Mouse (Mus musculus) limb, embryonic 10.5 days (tissue): ENCODE measurements around the gene Atp6v1e2. TPM values are rescaled to one million over a fixed set of nuclear protein-coding genes. Genes with fewer than 3 reads are reported as not detected.

ENCODE experiments used
- DNase-seq: peaks from one replicate; pipeline ENCODE4 v3.0.0-alpha.2; 2017; ENCODE audit warnings: low spot score
- H3K27ac ChIP-seq: fragments of 300-500 bp; sonication (generic); 2 replicates; pipeline ENCODE4 v1.5.1; 2016; ENCODE audit warnings: mild to moderate bottlenecking
- H3K27me3 ChIP-seq: fragments of 300-500 bp; sonication (generic); 2 replicates; pipeline ENCODE4 v1.6.1; 2016; ENCODE audit warnings: low read depth, mild to moderate bottlenecking; ENCODE audit not compliant: poor library complexity, severe bottlenecking
- H3K36me3 ChIP-seq: fragments of 300-500 bp; sonication (generic); 2 replicates; pipeline ENCODE4 v1.6.1; 2016; ENCODE audit warnings: mild to moderate bottlenecking, moderate library complexity
- H3K4me1 ChIP-seq: fragments of 300-500 bp; sonication (generic); 2 replicates; pipeline ENCODE4 v1.6.1; 2016
- H3K4me3 ChIP-seq: fragments of 300-500 bp; sonication (generic); 2 replicates; pipeline ENCODE4 v1.5.1; 2016; ENCODE audit warnings: mild to moderate bottlenecking, moderate library complexity
- H3K9me3 ChIP-seq: fragments of 300-500 bp; sonication (generic); replicated peaks from 2 replicates; pipeline ENCODE4 v1.6.1; 2016; ENCODE audit warnings: mild to moderate bottlenecking
- WGBS: fragments of 180-500 bp; shearing (Covaris S2); methylation state at CpG from one replicate; pipeline ENCODE4 v1.1.7; 2016; 5-methylcytosine and 5-hydroxymethylcytosine counted together
- polyA plus RNA-seq: library from polyadenylated mRNA; unstranded; fragments of >200 nt; fragmentation: Nextera tagmentation; extraction: Ambion mirVana; gene quantifications from 2 replicates; pipeline ENCODE4 v1.2.1, GENCODE M21; 2016

Atp6v1e2 gene
- polyA plus RNA-seq, 1 experiment from 2014 or later: not detected

- H3K4me1 ChIP-seq: peaks cover 8% of the 10 kb centered on the region; the same call in 1 of the 2 replicates
- peaks cover 77% of the 10 kb centered on the region for H3K36me3 ChIP-seq
- no peaks in the 10 kb centered on the region for H3K27me3 ChIP-seq
- WGBS: 93% methylated on average over 7 of the region's 7 CpGs
- no peak overlapping the region for H3K4me3 ChIP-seq
- no peak for DNase-seq
- no peaks in the 10 kb centered on the region for H3K9me3 ChIP-seq
- H3K27ac ChIP-seq: no peak overlapping the region
These were observed 24.2 kb upstream of the Atp6v1e2 start for GRCm38 (mm10) chr17:86971860-86972259.

- 81% methylated on average over 5 of the region's 5 CpGs for WGBS
- H3K27ac ChIP-seq: no peak overlapping the region
- H3K4me1 ChIP-seq: peaks cover 8% of the 10 kb centered on the region; the same call in 1 of the 2 replicates
- H3K36me3 ChIP-seq: peaks cover 77% of the 10 kb centered on the region
- H3K4me3 ChIP-seq: no peak overlapping the region
- no peaks in the 10 kb centered on the region for H3K27me3 ChIP-seq
- no peaks in the 10 kb centered on the region for H3K9me3 ChIP-seq
- DNase-seq: no peak
These were observed 23.3 kb upstream of the Atp6v1e2 start for GRCm38 (mm10) chr17:86971036-86971435.

GRCm38 (mm10) chr17:86970026-86970750 lies 22.5 kb upstream of the Atp6v1e2 start:
- no peak overlapping the region for H3K27ac ChIP-seq
- no peaks in the 10 kb centered on the region for H3K27me3 ChIP-seq
- H3K4me3 ChIP-seq: no peak overlapping the region
- H3K36me3 ChIP-seq: peaks cover 76% of the 10 kb centered on the region
- no peaks in the 10 kb centered on the region for H3K9me3 ChIP-seq
- no peak for DNase-seq
- 94% methylated on average over 15 of the region's 15 CpGs for WGBS
- H3K4me1 ChIP-seq: peaks cover 12% of the 10 kb centered on the region

GRCm38 (mm10) chr17:86969582-86969981 lies 21.9 kb upstream of the Atp6v1e2 start:
- no peak overlapping the region for H3K4me3 ChIP-seq
- no peak overlapping the region for H3K27ac ChIP-seq
- peaks cover 69% of the 10 kb centered on the region for H3K36me3 ChIP-seq
- H3K27me3 ChIP-seq: no peaks in the 10 kb centered on the region
- H3K4me1 ChIP-seq: peaks cover 18% of the 10 kb centered on the region
- H3K9me3 ChIP-seq: no peaks in the 10 kb centered on the region
- WGBS: 69% methylated on average over 5 of the region's 5 CpGs
- no peak for DNase-seq

GRCm38 (mm10) chr17:86968581-86968980 lies 20.9 kb upstream of the Atp6v1e2 start:
- 95% methylated on average over 5 of the region's 5 CpGs for WGBS
- no peak overlapping the region for H3K27ac ChIP-seq
- H3K36me3 ChIP-seq: peaks cover 59% of the 10 kb centered on the region
- no peak for DNase-seq
- no peaks in the 10 kb centered on the region for H3K27me3 ChIP-seq
- no peak overlapping the region for H3K4me3 ChIP-seq
- no peaks in the 10 kb centered on the region for H3K9me3 ChIP-seq
- H3K4me1 ChIP-seq: peaks cover 27% of the 10 kb centered on the region

- no peaks in the 10 kb centered on the region for H3K9me3 ChIP-seq
- WGBS: 85% methylated on average over 10 of the region's 10 CpGs
- DNase-seq: no peak
- peaks cover 31% of the 10 kb centered on the region for H3K4me1 ChIP-seq
- H3K27ac ChIP-seq: no peak overlapping the region
- H3K4me3 ChIP-seq: no peak overlapping the region
- H3K36me3 ChIP-seq: peaks cover 56% of the 10 kb centered on the region
- H3K27me3 ChIP-seq: no peaks in the 10 kb centered on the region
These were observed 20.1 kb upstream of the Atp6v1e2 start for GRCm38 (mm10) chr17:86967536-86968525.

DNA sequence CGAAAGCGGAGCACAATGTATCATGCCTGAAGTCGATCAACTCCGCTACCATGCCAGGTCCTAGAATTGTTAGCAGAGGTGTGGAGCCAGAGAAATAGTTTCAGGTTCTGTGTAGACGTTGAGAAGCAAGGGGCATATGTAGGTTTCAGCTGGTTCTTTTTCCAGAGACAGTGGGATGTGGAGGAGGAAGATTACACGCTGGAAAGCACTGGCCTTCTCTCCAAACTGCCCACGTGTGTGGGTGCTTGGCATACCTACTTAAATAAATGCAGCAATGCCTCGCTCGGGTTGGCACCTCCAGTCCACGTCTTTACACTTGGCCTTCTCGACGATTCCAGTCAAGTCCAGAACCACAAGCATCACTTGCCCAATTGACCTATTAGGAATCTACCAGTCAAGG lies 19.4 kb upstream of the Atp6v1e2 start:
- WGBS: 92% methylated on average over 12 of the region's 12 CpGs
- no peak overlapping the region for H3K4me3 ChIP-seq
- peaks cover 49% of the 10 kb centered on the region for H3K36me3 ChIP-seq
- no peaks in the 10 kb centered on the region for H3K27me3 ChIP-seq
- no peak overlapping the region for H3K27ac ChIP-seq
- no peak for DNase-seq
- H3K4me1 ChIP-seq: peaks cover 34% of the 10 kb centered on the region
- no peaks in the 10 kb centered on the region for H3K9me3 ChIP-seq

DNA sequence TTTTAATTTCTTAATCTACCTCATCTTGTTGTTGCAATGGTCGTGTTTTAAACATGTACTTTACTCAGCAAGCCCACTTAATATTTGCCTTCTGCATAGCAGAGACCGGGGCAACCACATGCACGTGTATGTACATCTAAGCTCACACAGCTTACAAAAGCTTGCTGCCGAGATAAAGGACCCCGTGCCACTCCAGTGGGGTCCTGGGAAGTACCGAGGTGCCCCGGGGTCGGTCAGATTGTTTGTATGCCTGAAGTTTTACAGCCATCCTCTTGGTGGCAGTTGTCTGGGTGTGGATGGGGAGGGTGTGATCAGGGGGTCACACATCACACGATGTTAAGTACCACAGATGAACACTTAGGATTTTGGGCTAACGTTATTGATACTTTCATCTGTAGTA lies 18.3 kb upstream of the Atp6v1e2 start:
- Histone ChIP-seq H3K36me3 (peaks cover 44% of the 10 kb centered on the region), H3K27me3 (no peaks in the 10 kb centered on the region), H3K27ac (no peak overlapping the region), H3K4me3 (no peak overlapping the region), H3K4me1 (peaks cover 44% of the 10 kb centered on the region), H3K9me3 (no peaks in the 10 kb centered on the region)
- no peak for DNase-seq
- WGBS: 86% methylated on average over 10 of the region's 10 CpGs

- H3K36me3 ChIP-seq: peaks cover 35% of the 10 kb centered on the region
- H3K4me3 ChIP-seq: peak overlapping the region; percentile 93
- WGBS: 89% methylated on average over 8 of the region's 8 CpGs
- H3K9me3 ChIP-seq: no peaks in the 10 kb centered on the region
- H3K27me3 ChIP-seq: no peaks in the 10 kb centered on the region
- H3K27ac ChIP-seq: peak overlapping the region; percentile 95; the same call in 1 of the 2 replicates
- peaks cover 49% of the 10 kb centered on the region for H3K4me1 ChIP-seq
- DNase-seq: no peak
These were observed 17.4 kb upstream of the Atp6v1e2 start for GRCm38 (mm10) chr17:86965121-86965520.

- H3K4me1 ChIP-seq: peaks cover 49% of the 10 kb centered on the region
- under 1% methylated on average over 10 of the region's 10 CpGs for WGBS
- H3K4me3 ChIP-seq: peak overlapping the region; percentile 93
- 0 out of 2 replicates have a peak, but pooled peaks cover 29% of the 10 kb centered on the region for H3K36me3 ChIP-seq
- H3K27me3 ChIP-seq: no peaks in the 10 kb centered on the region
- peak overlapping the region; percentile 95 for H3K27ac ChIP-seq
- no peaks in the 10 kb centered on the region for H3K9me3 ChIP-seq
- peak; percentile 76 for DNase-seq
These were observed 16.8 kb upstream of the Atp6v1e2 start for GRCm38 (mm10) chr17:86964502-86964901.

- Histone ChIP-seq H3K4me3 (peak overlapping the region; percentile 93), H3K36me3 (0 out of 2 replicates have a peak, but pooled peaks cover 27% of the 10 kb centered on the region), H3K4me1 (peaks cover 50% of the 10 kb centered on the region), H3K27me3 (no peaks in the 10 kb centered on the region), H3K9me3 (no peaks in the 10 kb centered on the region), H3K27ac (peak overlapping the region; percentile 95)
- under 1% methylated on average over 6 of the region's 6 CpGs for WGBS
- peak; percentile 50 for DNase-seq
These were observed 16.3 kb upstream of the Atp6v1e2 start for GRCm38 (mm10) chr17:86964041-86964440.

GRCm38 (mm10) chr17:86963586-86963902 lies 15.8 kb upstream of the Atp6v1e2 start:
- no peaks in the 10 kb centered on the region for H3K27me3 ChIP-seq
- peaks cover 50% of the 10 kb centered on the region for H3K4me1 ChIP-seq
- DNase-seq: peak; percentile 74
- H3K4me3 ChIP-seq: peak overlapping the region; percentile 93
- peak overlapping the region; percentile 95 for H3K27ac ChIP-seq
- WGBS: 1% methylated on average over 23 of the region's 26 CpGs
- 0 out of 2 replicates have a peak, but pooled peaks cover 22% of the 10 kb centered on the region for H3K36me3 ChIP-seq
- no peaks in the 10 kb centered on the region for H3K9me3 ChIP-seq
